Mouse (Mus musculus) neural tube, embryonic 15.5 days (tissue): Measurements from ENCODE around the gene Kcnip3. TPM values are rescaled to one million over a fixed set of nuclear protein-coding genes. Genes with fewer than 3 reads are reported as not detected.

Source experiments
- ATAC-seq: fragments of 200-750 bp; cut with Nextera tagmentation; 2 replicates; pipeline ENCODE4 v1.8.0; 2017; ENCODE audit warnings: mild to moderate bottlenecking, moderate TSS enrichment, moderate library complexity; ENCODE audit not compliant: low FRiP score
- H3K27ac ChIP-seq: fragments of 300-500 bp; sonication (generic); replicated peaks from 2 replicates; pipeline ENCODE4 v1.5.1; 2015; ENCODE audit warnings: mild to moderate bottlenecking, inconsistent platforms
- H3K27me3 ChIP-seq: fragments of 300-500 bp; sonication (generic); replicated peaks from 2 replicates; pipeline ENCODE4 v1.6.1; 2015; ENCODE audit warnings: inconsistent platforms
- H3K36me3 ChIP-seq: fragments of 300-500 bp; sonication (generic); 2 replicates; pipeline ENCODE4 v1.6.1; 2015; ENCODE audit warnings: inconsistent platforms
- H3K4me1 ChIP-seq: fragments of 300-500 bp; sonication (generic); 2 replicates; pipeline ENCODE4 v1.6.1; 2015; ENCODE audit warnings: inconsistent platforms
- H3K4me2 ChIP-seq: fragments of 300-500 bp; sonication (generic); 2 replicates; pipeline ENCODE4 v1.6.1; 2015; ENCODE audit warnings: inconsistent platforms, mild to moderate bottlenecking, moderate library complexity
- H3K4me3 ChIP-seq: fragments of 300-500 bp; sonication (generic); replicated peaks from 2 replicates; pipeline ENCODE4 v1.5.1; 2015; ENCODE audit warnings: mild to moderate bottlenecking, inconsistent platforms
- H3K9ac ChIP-seq: fragments of 300-500 bp; sonication (generic); replicated peaks from 2 replicates; pipeline ENCODE4 v1.6.1; 2015; ENCODE audit warnings: mild to moderate bottlenecking, inconsistent platforms
- H3K9me3 ChIP-seq: fragments of 300-500 bp; sonication (generic); replicated peaks from 2 replicates; pipeline ENCODE4 v1.6.1; 2016; ENCODE audit warnings: inconsistent platforms
- WGBS: fragments of 180-500 bp; shearing (Covaris S2); methylation state at CpG from one replicate; pipeline ENCODE4 v1.1.7; 2015; ENCODE audit warnings: mixed read lengths; 5-methylcytosine and 5-hydroxymethylcytosine counted together
- polyA plus RNA-seq: library from polyadenylated mRNA; unstranded; fragments of >200 nt; fragmentation: Nextera tagmentation; extraction: Ambion mirVana; gene quantifications from 2 replicates; pipeline ENCODE4 v1.2.1, GENCODE M21; 2015

Kcnip3 gene
- 6.5 and 9.3 TPM in 2 replicates for polyA plus RNA-seq

- ATAC-seq, result peak; percentile 81
- Histone ChIP-seq H3K27ac (peak within 1 kb of the TSS; percentile 76), H3K36me3 (no peaks in the 10 kb centered on the region), H3K27me3 (no peaks in the 10 kb centered on the region), H3K4me2 (peak within 1 kb of the TSS; percentile 61), H3K9ac (peak within 1 kb of the TSS; percentile 46), H3K4me1 (peaks cover 52% of the 10 kb centered on the region), H3K4me3 (peak within 1 kb of the TSS; percentile 40), H3K9me3 (no peaks in the 10 kb centered on the region)
- WGBS, result 7% methylated on average over 10 of the region's 10 CpGs
These were observed at the start of gene Kcnip3 for GRCm38 (mm10) chr2:127522006-127522441. Gene Kcnip3, minus strand, starts transcription at chr2:127522094.

GRCm38 (mm10) chr2:127559070-127559966 lies 37.4 kb upstream of the Kcnip3 start:
- H3K4me3 ChIP-seq, result peak overlapping the region; percentile 38
- H3K9me3 ChIP-seq, result no peaks in the 10 kb centered on the region
- no peaks in the 10 kb centered on the region for H3K36me3 ChIP-seq
- 7% methylated on average over 18 of the region's 18 CpGs for WGBS
- ATAC-seq, result peak; percentile 100
- H3K27me3 ChIP-seq, result peaks cover 10% of the 10 kb centered on the region
- H3K4me2 ChIP-seq, result peak overlapping the region; percentile 59
- peaks cover 13% of the 10 kb centered on the region for H3K4me1 ChIP-seq
- peak overlapping the region; percentile 24 for H3K9ac ChIP-seq
- H3K27ac ChIP-seq, result peak overlapping the region; percentile 68

- no peak overlapping the region for H3K9ac ChIP-seq
- no peak overlapping the region for H3K4me3 ChIP-seq
- H3K4me1 ChIP-seq, result no peaks in the 10 kb centered on the region
- no peak overlapping the region for H3K4me2 ChIP-seq
- no peaks in the 10 kb centered on the region for H3K36me3 ChIP-seq
- no peaks in the 10 kb centered on the region for H3K9me3 ChIP-seq
- WGBS, result 60% methylated on average over 5 of the region's 5 CpGs
- H3K27ac ChIP-seq, result no peak overlapping the region
- no peak for ATAC-seq
- no peaks in the 10 kb centered on the region; the same call in none of the 2 replicates for H3K27me3 ChIP-seq
These were observed 29.2 kb upstream of the Kcnip3 start for GRCm38 (mm10) chr2:127551078-127551477.

- Histone ChIP-seq H3K27ac (no peak overlapping the region), H3K4me1 (no peaks in the 10 kb centered on the region), H3K27me3 (no peaks in the 10 kb centered on the region; the same call in none of the 2 replicates), H3K4me2 (no peak overlapping the region), H3K4me3 (no peak overlapping the region), H3K9ac (no peak overlapping the region), H3K9me3 (no peaks in the 10 kb centered on the region), H3K36me3 (no peaks in the 10 kb centered on the region)
- 86% methylated on average over 1 of the region's 1 CpGs for WGBS
- ATAC-seq, result no peak
These were observed 28.6 kb upstream of the Kcnip3 start for GRCm38 (mm10) chr2:127550446-127550845.

- H3K36me3 ChIP-seq, result no peaks in the 10 kb centered on the region
- no peak overlapping the region for H3K9ac ChIP-seq
- no peak overlapping the region for H3K4me3 ChIP-seq
- H3K27me3 ChIP-seq, result no peaks in the 10 kb centered on the region; the same call in none of the 2 replicates
- no peak overlapping the region for H3K27ac ChIP-seq
- ATAC-seq, result no peak
- H3K9me3 ChIP-seq, result no peaks in the 10 kb centered on the region
- no peaks in the 10 kb centered on the region for H3K4me1 ChIP-seq
- H3K4me2 ChIP-seq, result no peak overlapping the region
These were observed 27.8 kb upstream of the Kcnip3 start for GRCm38 (mm10) chr2:127549711-127550110.

GRCm38 (mm10) chr2:127548342-127549074 lies 26.6 kb upstream of the Kcnip3 start:
- H3K9ac ChIP-seq, result no peak overlapping the region
- no peak overlapping the region for H3K4me2 ChIP-seq
- no peak overlapping the region for H3K4me3 ChIP-seq
- no peaks in the 10 kb centered on the region for H3K4me1 ChIP-seq
- ATAC-seq, result no peak
- H3K9me3 ChIP-seq, result no peaks in the 10 kb centered on the region
- WGBS, result 82% methylated on average over 5 of the region's 5 CpGs
- no peaks in the 10 kb centered on the region for H3K36me3 ChIP-seq
- H3K27ac ChIP-seq, result no peak overlapping the region
- peaks cover under 1% of the 10 kb centered on the region for H3K27me3 ChIP-seq

GRCm38 (mm10) chr2:127541697-127542096 lies 19.8 kb upstream of the Kcnip3 start:
- 88% methylated on average over 2 of the region's 2 CpGs for WGBS
- Histone ChIP-seq H3K27me3 (peaks cover 59% of the 10 kb centered on the region), H3K27ac (no peak overlapping the region), H3K9ac (no peak overlapping the region), H3K4me2 (no peak overlapping the region), H3K4me1 (peaks cover 6% of the 10 kb centered on the region), H3K9me3 (no peaks in the 10 kb centered on the region), H3K36me3 (no peaks in the 10 kb centered on the region), H3K4me3 (no peak overlapping the region)
- no peak for ATAC-seq

GRCm38 (mm10) chr2:127541185-127541584 lies 19.3 kb upstream of the Kcnip3 start, which contains the start of gene Prom2:
Gene Prom2, minus strand, starts transcription at chr2:127541467.
- peak within 1 kb of the TSS; percentile 10; the same call in 1 of the 2 replicates for H3K4me3 ChIP-seq
- 5% methylated on average over 29 of the region's 29 CpGs for WGBS
- peak within 1 kb of the TSS; percentile 41 for H3K4me2 ChIP-seq
- H3K4me1 ChIP-seq, result peaks cover 6% of the 10 kb centered on the region
- H3K9ac ChIP-seq, result no peak within 1 kb of the TSS
- peaks cover 59% of the 10 kb centered on the region for H3K27me3 ChIP-seq
- H3K27ac ChIP-seq, result no peak within 1 kb of the TSS
- H3K9me3 ChIP-seq, result no peaks in the 10 kb centered on the region
- no peaks in the 10 kb centered on the region for H3K36me3 ChIP-seq
- no peak for ATAC-seq

- no peak overlapping the region for H3K4me3 ChIP-seq
- H3K9ac ChIP-seq, result no peak overlapping the region
- WGBS, result 33% methylated on average over 4 of the region's 4 CpGs
- peaks cover 59% of the 10 kb centered on the region for H3K27me3 ChIP-seq
- peaks cover 6% of the 10 kb centered on the region for H3K4me1 ChIP-seq
- ATAC-seq, result no peak
- H3K27ac ChIP-seq, result no peak overlapping the region
- H3K9me3 ChIP-seq, result no peaks in the 10 kb centered on the region
- no peaks in the 10 kb centered on the region for H3K36me3 ChIP-seq
- no peak overlapping the region for H3K4me2 ChIP-seq
These were observed 17.6 kb upstream of the Kcnip3 start for GRCm38 (mm10) chr2:127539494-127539893.

GRCm38 (mm10) chr2:127537548-127537947 lies 15.7 kb upstream of the Kcnip3 start:
- H3K4me1 ChIP-seq, result peaks cover 6% of the 10 kb centered on the region
- H3K27me3 ChIP-seq, result peaks cover 52% of the 10 kb centered on the region
- no peak overlapping the region for H3K4me3 ChIP-seq
- H3K9ac ChIP-seq, result no peak overlapping the region
- H3K4me2 ChIP-seq, result no peak overlapping the region
- no peak for ATAC-seq
- no peaks in the 10 kb centered on the region for H3K9me3 ChIP-seq
- no peak overlapping the region for H3K27ac ChIP-seq
- H3K36me3 ChIP-seq, result no peaks in the 10 kb centered on the region
- 73% methylated on average over 3 of the region's 3 CpGs for WGBS

- no peaks in the 10 kb centered on the region for H3K36me3 ChIP-seq
- no peak overlapping the region for H3K9ac ChIP-seq
- 83% methylated on average over 9 of the region's 9 CpGs for WGBS
- no peak overlapping the region for H3K4me3 ChIP-seq
- H3K4me1 ChIP-seq, result no peaks in the 10 kb centered on the region
- no peak overlapping the region for H3K4me2 ChIP-seq
- no peak overlapping the region for H3K27ac ChIP-seq
- no peaks in the 10 kb centered on the region for H3K9me3 ChIP-seq
- peaks cover 30% of the 10 kb centered on the region for H3K27me3 ChIP-seq
- no peak for ATAC-seq
These were observed 13.5 kb upstream of the Kcnip3 start for GRCm38 (mm10) chr2:127535363-127535762.
